Mouse (Mus musculus): ENCODE results near the gene Vps13d.

Vps13d gene

GRCm38 (mm10) chr4:145079324-145079723, 115.5 kb downstream of the Vps13d start:
- DNase-seq (ENCODE audit: low read depth): no peak

- no peak for DNase-seq (ENCODE audit: low read depth)
Measured at GRCm38 (mm10) chr4:145074276-145074675, 120.5 kb downstream of the Vps13d start.

- DNase-seq (ENCODE audit: low read depth): peak; percentile 39
Measured at GRCm38 (mm10) chr4:145073728-145074127, 121.1 kb downstream of the Vps13d start.

- DNase-seq (ENCODE audit: low read depth): no peak
Measured at GRCm38 (mm10) chr4:145071942-145072341, 122.9 kb downstream of the Vps13d start.

- no peak for DNase-seq (ENCODE audit: low read depth)
Measured at GRCm38 (mm10) chr4:145067019-145067680, 127.7 kb downstream of the Vps13d start.

- DNase-seq (ENCODE audit: low read depth): no peak
Measured at GRCm38 (mm10) chr4:145066336-145067018, 128.3 kb downstream of the Vps13d start.

GRCm38 (mm10) chr4:145058749-145059442, 135.9 kb downstream of the Vps13d start:
- DNase-seq (ENCODE audit: low read depth): no peak

GRCm38 (mm10) chr4:145056346-145056745, 138.5 kb downstream of the Vps13d start:
- DNase-seq (ENCODE audit: low read depth): no peak

- DNase-seq (ENCODE audit: low read depth): no peak
Measured at GRCm38 (mm10) chr4:145055792-145056191, 139.0 kb downstream of the Vps13d start.

- no peak for DNase-seq (ENCODE audit: low read depth)
Measured at GRCm38 (mm10) chr4:145054369-145054768, 140.4 kb downstream of the Vps13d start.

- DNase-seq (ENCODE audit: low read depth): no peak
Measured at GRCm38 (mm10) chr4:145052697-145053096, 142.1 kb downstream of the Vps13d start.

GRCm38 (mm10) chr4:145052282-145052681, 142.5 kb downstream of the Vps13d start:
- no peak for DNase-seq (ENCODE audit: low read depth)

- DNase-seq (ENCODE audit: low read depth): no peak
Measured at GRCm38 (mm10) chr4:145051209-145051969, 143.4 kb downstream of the Vps13d start.

- DNase-seq (ENCODE audit: low read depth): peak; percentile 64
Measured at GRCm38 (mm10) chr4:145050518-145051208, 144.1 kb downstream of the Vps13d start.

GRCm38 (mm10) chr4:145047964-145048363, 146.8 kb downstream of the Vps13d start:
- no peak for DNase-seq (ENCODE audit: low read depth)

- no peak for DNase-seq (ENCODE audit: low read depth)
Measured at GRCm38 (mm10) chr4:145046032-145046401, 148.8 kb downstream of the Vps13d start.

- DNase-seq (ENCODE audit: low read depth): peak; percentile 35
Measured at GRCm38 (mm10) chr4:145045312-145046031, 149.3 kb downstream of the Vps13d start.

- DNase-seq (ENCODE audit: low read depth): no peak
Measured at GRCm38 (mm10) chr4:145041223-145041870, 153.5 kb downstream of the Vps13d start.

- DNase-seq (ENCODE audit: low read depth): no peak
Measured at GRCm38 (mm10) chr4:145037631-145038416, 157.0 kb downstream of the Vps13d start.

- peak; percentile 73 for DNase-seq (ENCODE audit: low read depth)
Measured at GRCm38 (mm10) chr4:145037006-145037405, 157.8 kb downstream of the Vps13d start.

All from 416B (cell line).